Mouse (Mus musculus): ENCODE results near the gene Zfp654. TPM values are rescaled to one million over a fixed set of nuclear protein-coding genes. Genes with fewer than 3 reads are reported as not detected.
"Not testable (repeated sequence)": the region's sequence is repeated elsewhere in the genome, so short reads cannot be mapped to it uniquely, and the experiment has no call there.

Zfp654 gene
- polyA plus RNA-seq, 1 experiment from 2014 or later, result 2.4 TPM

- WGBS (ENCODE audit: insufficient replicate concordance), result 73% methylated on average over 3 of the region's 3 CpGs
- H3K36me3 ChIP-seq, result no peaks in the 10 kb centered on the region
- ATAC-seq (ENCODE audit: low read depth), result no peak
Measured at GRCm38 (mm10) chr16:64877314-64877713, 25.9 kb upstream of the Zfp654 start.

GRCm38 (mm10) chr16:64876631-64877265 lies 25.3 kb upstream of the Zfp654 start:
- Histone ChIP-seq H3K27ac (no peak overlapping the region), H3K36me3 (no peaks in the 10 kb centered on the region), H3K9me3 (replicated peaks) (no peaks in the 10 kb centered on the region), H3K4me3 (replicated peaks) (no peak overlapping the region), H3K4me1 (replicated peaks) (peaks cover 9% of the 10 kb centered on the region), H3K4me2 (no peak overlapping the region), H3K9ac (no peak overlapping the region), H3K27me3 (no peaks in the 10 kb centered on the region)
- DNase-seq (no peak), ATAC-seq (ENCODE audit: low read depth) (no peak)
- WGBS (ENCODE audit: insufficient replicate concordance), result 50% methylated on average over 4 of the region's 4 CpGs

More at GRCm38 (mm10) chr16:64877314-64877713, 25.9 kb upstream of the Zfp654 start:
- no peak overlapping the region for H3K4me3 ChIP-seq (replicated peaks)
- H3K9ac ChIP-seq, result no peak overlapping the region
- no peak overlapping the region for H3K4me2 ChIP-seq
- H3K4me1 ChIP-seq (replicated peaks), result peaks cover 4% of the 10 kb centered on the region
- no peaks in the 10 kb centered on the region for H3K9me3 ChIP-seq (replicated peaks)
- DNase-seq, result no peak
- no peak overlapping the region for H3K27ac ChIP-seq
- H3K27me3 ChIP-seq, result no peaks in the 10 kb centered on the region

- Histone ChIP-seq H3K27me3 (no peaks in the 10 kb centered on the region), H3K36me3 (no peaks in the 10 kb centered on the region), H3K4me2 (no peak overlapping the region), H3K9me3 (replicated peaks) (no peaks in the 10 kb centered on the region), H3K27ac (no peak overlapping the region), H3K4me3 (replicated peaks) (no peak overlapping the region), H3K4me1 (replicated peaks) (peaks cover 10% of the 10 kb centered on the region), H3K9ac (no peak overlapping the region)
- ATAC-seq (ENCODE audit: low read depth) (no peak), DNase-seq (no peak)
- WGBS (ENCODE audit: insufficient replicate concordance), result 88% methylated on average over 1 of the region's 1 CpGs
Measured at GRCm38 (mm10) chr16:64875822-64876221, 24.4 kb upstream of the Zfp654 start.

GRCm38 (mm10) chr16:64875384-64875783 lies 23.9 kb upstream of the Zfp654 start:
- H3K4me2 ChIP-seq, result no peak overlapping the region
- WGBS (ENCODE audit: insufficient replicate concordance), result 88% methylated on average over 10 of the region's 10 CpGs
- DNase-seq, result no peak

GRCm38 (mm10) chr16:64873416-64874305 lies 22.2 kb upstream of the Zfp654 start:
- no peaks in the 10 kb centered on the region for H3K9me3 ChIP-seq (replicated peaks)
- H3K36me3 ChIP-seq, result no peaks in the 10 kb centered on the region
- ATAC-seq (ENCODE audit: low read depth) (peak; percentile 97), DNase-seq (peak; percentile 67)
- H3K27ac ChIP-seq, result peak overlapping the region; percentile 93
- peaks cover 14% of the 10 kb centered on the region for H3K4me1 ChIP-seq (replicated peaks)
- peak overlapping the region; percentile 76 for H3K4me3 ChIP-seq (replicated peaks)
- no peaks in the 10 kb centered on the region for H3K27me3 ChIP-seq
- peak overlapping the region; percentile 81 for H3K9ac ChIP-seq
- peak overlapping the region; percentile 69 for H3K4me2 ChIP-seq
- under 1% methylated on average over 29 of the region's 29 CpGs for WGBS (ENCODE audit: insufficient replicate concordance)

More at GRCm38 (mm10) chr16:64875384-64875783, 23.9 kb upstream of the Zfp654 start:
- no peak for ATAC-seq (ENCODE audit: low read depth)
- H3K4me3 ChIP-seq (replicated peaks), result no peak overlapping the region
- peaks cover 10% of the 10 kb centered on the region for H3K4me1 ChIP-seq (replicated peaks)
- H3K27me3 ChIP-seq, result no peaks in the 10 kb centered on the region
- H3K27ac ChIP-seq, result no peak overlapping the region
- no peak overlapping the region for H3K9ac ChIP-seq
- no peaks in the 10 kb centered on the region for H3K9me3 ChIP-seq (replicated peaks)
- H3K36me3 ChIP-seq, result no peaks in the 10 kb centered on the region

GRCm38 (mm10) chr16:64872841-64873240 lies 21.4 kb upstream of the Zfp654 start:
- Histone ChIP-seq H3K4me2 (peak overlapping the region; percentile 69), H3K4me3 (replicated peaks) (peak overlapping the region; percentile 76), H3K9me3 (replicated peaks) (no peaks in the 10 kb centered on the region), H3K9ac (peak overlapping the region; percentile 67), H3K36me3 (no peaks in the 10 kb centered on the region), H3K27me3 (no peaks in the 10 kb centered on the region), H3K27ac (no peak overlapping the region), H3K4me1 (replicated peaks) (peaks cover 14% of the 10 kb centered on the region)
- DNase-seq, result no peak
- WGBS (ENCODE audit: insufficient replicate concordance), result 7% methylated on average over 7 of the region's 7 CpGs
- no peak for ATAC-seq (ENCODE audit: low read depth)

- no peaks in the 10 kb centered on the region for H3K27me3 ChIP-seq
- H3K9ac ChIP-seq, result no peak overlapping the region
- H3K9me3 ChIP-seq (replicated peaks), result no peaks in the 10 kb centered on the region
- DNase-seq (peak; percentile 6), ATAC-seq (ENCODE audit: low read depth) (no peak)
- H3K4me3 ChIP-seq (replicated peaks), result no peak overlapping the region
- no peak overlapping the region for H3K27ac ChIP-seq
- peaks cover 14% of the 10 kb centered on the region for H3K4me1 ChIP-seq (replicated peaks)
- 30% methylated on average over 3 of the region's 3 CpGs for WGBS (ENCODE audit: insufficient replicate concordance)
- H3K36me3 ChIP-seq, result no peaks in the 10 kb centered on the region
- peak overlapping the region; percentile 23; the same call in 1 of the 2 replicates for H3K4me2 ChIP-seq
Measured at GRCm38 (mm10) chr16:64872296-64872695, 20.8 kb upstream of the Zfp654 start.

- Histone ChIP-seq H3K27ac (no peak overlapping the region), H3K9me3 (replicated peaks) (no peaks in the 10 kb centered on the region), H3K4me2 (no peak overlapping the region), H3K36me3 (no peaks in the 10 kb centered on the region), H3K9ac (no peak overlapping the region), H3K27me3 (no peaks in the 10 kb centered on the region), H3K4me1 (replicated peaks) (peaks cover 14% of the 10 kb centered on the region), H3K4me3 (replicated peaks) (no peak overlapping the region)
- ATAC-seq (ENCODE audit: low read depth) (no peak), DNase-seq (no peak)
- WGBS (ENCODE audit: insufficient replicate concordance), result 32% methylated on average over 2 of the region's 2 CpGs
Measured at GRCm38 (mm10) chr16:64869621-64870020, 18.2 kb upstream of the Zfp654 start.

GRCm38 (mm10) chr16:64868613-64869012 lies 17.2 kb upstream of the Zfp654 start:
- H3K27me3 ChIP-seq, result no peaks in the 10 kb centered on the region
- H3K4me3 ChIP-seq (replicated peaks), result no peak overlapping the region
- H3K36me3 ChIP-seq, result no peaks in the 10 kb centered on the region
- peaks cover 12% of the 10 kb centered on the region for H3K4me1 ChIP-seq (replicated peaks)
- no peak for ATAC-seq (ENCODE audit: low read depth)
- H3K4me2 ChIP-seq, result no peak overlapping the region
- WGBS (ENCODE audit: insufficient replicate concordance), result 42% methylated on average over 6 of the region's 6 CpGs
- H3K9me3 ChIP-seq (replicated peaks), result no peaks in the 10 kb centered on the region
- no peak overlapping the region for H3K9ac ChIP-seq
- DNase-seq, result no peak
- H3K27ac ChIP-seq, result no peak overlapping the region

GRCm38 (mm10) chr16:64865841-64866240 lies 14.4 kb upstream of the Zfp654 start:
- H3K9ac ChIP-seq; H3K36me3 ChIP-seq; H3K4me3 ChIP-seq (replicated peaks); H3K9me3 ChIP-seq (replicated peaks); H3K4me2 ChIP-seq; H3K27me3 ChIP-seq; H3K4me1 ChIP-seq (replicated peaks); ATAC-seq (ENCODE audit: low read depth); DNase-seq; H3K27ac ChIP-seq: not testable (repeated sequence)
- 74% methylated on average over 8 of the region's 8 CpGs for WGBS (ENCODE audit: insufficient replicate concordance)

- peaks cover 19% of the 10 kb centered on the region for H3K4me1 ChIP-seq (replicated peaks)
- no peaks in the 10 kb centered on the region for H3K27me3 ChIP-seq
- DNase-seq, result no peak
- no peaks in the 10 kb centered on the region for H3K9me3 ChIP-seq (replicated peaks)
- no peak for ATAC-seq (ENCODE audit: low read depth)
- peaks cover 28% of the 10 kb centered on the region for H3K36me3 ChIP-seq
- 76% methylated on average over 3 of the region's 3 CpGs for WGBS (ENCODE audit: insufficient replicate concordance)
- no peak overlapping the region for H3K9ac ChIP-seq
- no peak overlapping the region for H3K4me2 ChIP-seq
- no peak overlapping the region for H3K4me3 ChIP-seq (replicated peaks)
- H3K27ac ChIP-seq, result no peak overlapping the region
Measured at GRCm38 (mm10) chr16:64856946-64857345, 5.5 kb upstream of the Zfp654 start.

Data from liver, embryonic 13.5 days (tissue).